ENCODE assay signal across 15 mouse cellular contexts in the genomic region with DNA sequence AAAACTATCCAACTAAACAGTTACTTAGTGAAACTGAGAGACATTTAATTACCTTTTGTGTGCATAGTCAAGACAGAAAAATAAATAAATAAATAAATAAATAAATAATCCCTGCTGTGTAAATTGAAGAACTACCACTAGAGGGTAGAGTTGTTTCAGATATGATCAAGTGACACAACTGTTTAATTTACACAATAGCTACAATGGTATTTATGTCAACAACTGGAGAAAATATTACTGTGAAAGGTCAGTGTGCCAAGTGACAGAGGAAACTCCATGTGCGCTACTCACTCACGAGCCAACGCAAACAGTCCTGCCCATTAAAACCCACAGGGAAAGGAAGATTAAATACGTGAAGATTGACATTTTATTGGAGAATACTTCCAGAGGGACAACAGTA. TPM values are rescaled to one million over a fixed set of nuclear protein-coding genes. Genes with fewer than 3 reads are reported as not detected.
DNase-seq lines count a peak whose midpoint lies in the region; ATAC-seq and TF ChIP-seq lines count a peak whose summit lies in the region.
"Had no signal": no experiment of that assay in that cellular context is flagged by ENCODE, and none has a peak within 500 bp of the region (broad histone marks: within the 10 kb centered on the region; RNA-seq: fewer than 3 reads in every experiment).

No protein-coding gene starts in this region.

- H3K27ac ChIP-seq in intestine, postnatal 0 days (ENCODE audit: low read depth, low read length), result no peak overlapping the region
- no peak overlapping the region for H3K27ac ChIP-seq in intestine, embryonic 15.5 days
- H3K27ac ChIP-seq in midbrain, embryonic 11.5 days (ENCODE audit: low read depth, low read length), result no peak overlapping the region
- H3K27ac ChIP-seq in midbrain, embryonic 13.5 days, result no peak overlapping the region
- H3K27ac ChIP-seq: hindbrain, embryonic 15.5 days; limb, embryonic 12.5 days had no signal

- H3K9ac ChIP-seq in intestine, postnatal 0 days (ENCODE audit: low read depth, low read length), result no peak overlapping the region
- no peak overlapping the region for H3K9ac ChIP-seq in intestine, embryonic 15.5 days
- no peak overlapping the region for H3K9ac ChIP-seq in midbrain, embryonic 11.5 days (ENCODE audit: low read length)
- H3K9ac ChIP-seq in midbrain, embryonic 13.5 days (replicated peaks), result no peak overlapping the region
- H3K9ac ChIP-seq: hindbrain, embryonic 15.5 days; limb, embryonic 12.5 days had no signal

- peak; percentile 46 for TF ChIP-seq CTCF in intestine, postnatal 0 days (IDR thresholded peaks at IDR 0.05; ENCODE audit: low read depth)

- DNase-seq in embryo, embryonic 10.5 days (ENCODE audit: low spot score), result peak; percentile 3
- no peak for DNase-seq in embryo, embryonic 10 days (ENCODE audit: low spot score)
- DNase-seq in midbrain, embryonic 11.5 days (ENCODE audit: low spot score, missing footprints), result peak; percentile 86
- peak; percentile 33 for DNase-seq in gonadal fat pad, adult 2 months (ENCODE audit: low read depth)
- no peak for DNase-seq in adrenal gland, postnatal 10 days
- DNase-seq: B cell, adult 2 months; cerebellum, postnatal 10 days; thymus, postnatal 14 days had no signal

- H3K36me3 ChIP-seq in intestine, postnatal 0 days (ENCODE audit: control insufficient read depth, insufficient read depth), result no peaks in the 10 kb centered on the region
- H3K36me3 ChIP-seq in intestine, embryonic 15.5 days, result no peaks in the 10 kb centered on the region
- no peaks in the 10 kb centered on the region for H3K36me3 ChIP-seq in midbrain, embryonic 11.5 days (ENCODE audit: control insufficient read depth, insufficient read depth, low read length)
- no peaks in the 10 kb centered on the region for H3K36me3 ChIP-seq in midbrain, embryonic 13.5 days
- H3K36me3 ChIP-seq: hindbrain, embryonic 15.5 days; limb, embryonic 12.5 days had no signal

- H3K9me3 ChIP-seq in intestine, postnatal 0 days (ENCODE audit: control insufficient read depth), result no peaks in the 10 kb centered on the region
- H3K9me3 ChIP-seq in intestine, embryonic 15.5 days, result no peaks in the 10 kb centered on the region
- H3K9me3 ChIP-seq in midbrain, embryonic 11.5 days (ENCODE audit: control insufficient read depth, low read length), result no peaks in the 10 kb centered on the region
- H3K9me3 ChIP-seq in midbrain, embryonic 13.5 days, result no peaks in the 10 kb centered on the region
- H3K9me3 ChIP-seq: hindbrain, embryonic 15.5 days; limb, embryonic 12.5 days had no signal

- no peaks in the 10 kb centered on the region for H3K27me3 ChIP-seq in intestine, postnatal 0 days (replicated peaks; ENCODE audit: control insufficient read depth, insufficient read depth, low read length)
- no peaks in the 10 kb centered on the region for H3K27me3 ChIP-seq in intestine, embryonic 15.5 days (replicated peaks)
- H3K27me3 ChIP-seq in midbrain, embryonic 11.5 days (ENCODE audit: control insufficient read depth, insufficient read depth, low read length), result no peaks in the 10 kb centered on the region
- no peaks in the 10 kb centered on the region for H3K27me3 ChIP-seq in midbrain, embryonic 13.5 days
- H3K27me3 ChIP-seq: hindbrain, embryonic 15.5 days; limb, embryonic 12.5 days had no signal

- ATAC-seq in intestine, postnatal 0 days, result no peak
- ATAC-seq in intestine, embryonic 15.5 days, result no peak
- peak; percentile 33; the same call in 1 of the 2 replicates for ATAC-seq in midbrain, embryonic 11.5 days (ENCODE audit: low FRiP score)
- no peak for ATAC-seq in midbrain, embryonic 13.5 days

- WGBS in intestine, postnatal 0 days, result 48% methylated on average over 4 of the region's 4 CpGs
- WGBS in intestine, embryonic 15.5 days, result 61% methylated on average over 4 of the region's 4 CpGs
- WGBS in midbrain, embryonic 11.5 days, result 86% methylated on average over 4 of the region's 4 CpGs
- 81% methylated on average over 4 of the region's 4 CpGs for WGBS in midbrain, embryonic 13.5 days

- no peak overlapping the region for H3K4me3 ChIP-seq in intestine, postnatal 0 days (ENCODE audit: low read depth, low read length)
- no peak overlapping the region for H3K4me3 ChIP-seq in intestine, embryonic 15.5 days (replicated peaks)
- H3K4me3 ChIP-seq in midbrain, embryonic 11.5 days (ENCODE audit: low read depth, low read length), result no peak overlapping the region
- no peak overlapping the region for H3K4me3 ChIP-seq in midbrain, embryonic 13.5 days (replicated peaks)
- H3K4me3 ChIP-seq: hindbrain, embryonic 15.5 days; limb, embryonic 12.5 days had no signal

- no peaks in the 10 kb centered on the region for H3K4me1 ChIP-seq in intestine, postnatal 0 days (replicated peaks; ENCODE audit: control insufficient read depth, insufficient read depth, low read length)
- H3K4me1 ChIP-seq in intestine, embryonic 15.5 days (replicated peaks), result no peaks in the 10 kb centered on the region
- no peaks in the 10 kb centered on the region for H3K4me1 ChIP-seq in midbrain, embryonic 11.5 days (ENCODE audit: control insufficient read depth, insufficient read depth, low read length)
- H3K4me1 ChIP-seq in midbrain, embryonic 13.5 days (replicated peaks), result no peaks in the 10 kb centered on the region
- H3K4me1 ChIP-seq: hindbrain, embryonic 15.5 days; limb, embryonic 12.5 days had no signal

- H3K4me2 ChIP-seq in intestine, postnatal 0 days (replicated peaks; ENCODE audit: low read depth), result no peak overlapping the region
- H3K4me2 ChIP-seq in intestine, embryonic 15.5 days (replicated peaks), result no peak overlapping the region
- no peak overlapping the region for H3K4me2 ChIP-seq in midbrain, embryonic 11.5 days
- no peak overlapping the region for H3K4me2 ChIP-seq in midbrain, embryonic 13.5 days (replicated peaks)
- H3K4me2 ChIP-seq: heart, embryonic 11.5 days; hindbrain, embryonic 15.5 days; limb, embryonic 12.5 days had no signal

RNA-seq across cellular contexts. Expression of a gene that starts 38.8 kb away (rescaled TPM):
- polyA plus RNA-seq in intestine, postnatal 0 days (2015; fragmentation: Nextera tagmentation; extraction: Ambion mirVana), result 0.01 and 0.03 TPM in 2 replicates
- 0.05 and 0.10 TPM in 2 replicates for polyA plus RNA-seq in intestine, embryonic 15.5 days (2015; fragmentation: Nextera tagmentation; extraction: Ambion mirVana)
- 1.5 TPM in 2 replicates for polyA plus RNA-seq in midbrain, embryonic 11.5 days (2014; fragmentation: Nextera tagmentation; extraction: Ambion mirVana)
- polyA plus RNA-seq in midbrain, embryonic 13.5 days (2015; fragmentation: Nextera tagmentation; extraction: Ambion mirVana), result 0.89 and 1.2 TPM in 2 replicates
- polyA plus RNA-seq in gonadal fat pad, adult 2 months (2012; rRNA removed), result 0.95 and 1.2 TPM in 2 replicates
- total RNA-seq in adrenal gland, postnatal 10 days (2021), result under 1 TPM; 0.09 to 0.12 TPM
- polyA plus RNA-seq: lung, embryonic 16.5 days had no signal

Comparison
In these comparisons a context has a peak if more than half of its experiments do, and no peak if none do; other contexts are left out.
1. DNase-seq: peak in embryo, embryonic 10.5 days (single experiment), midbrain, embryonic 11.5 days (single experiment) and gonadal fat pad, adult 2 months (single experiment); none in embryo, embryonic 10 days (single experiment) and adrenal gland, postnatal 10 days (single experiment).